Mouse (Mus musculus) heart, adult 18-20 months (tissue): ENCODE measurements around the gene Memo1. TPM values are rescaled to one million over a fixed set of nuclear protein-coding genes. Genes with fewer than 3 reads are reported as not detected.
"Not testable (repeated sequence)": the region's sequence is repeated elsewhere in the genome, so short reads cannot be mapped to it uniquely, and the experiment has no call there.

ENCODE experiments used
- DNase-seq, 2 experiments: peaks; one replicate each; pipeline ENCODE4 v3.0.0; 2021 to 2022; ENCODE audit warnings: mixed read lengths in 1 of 2
- total RNA-seq, 2 experiments: library from RNA; stranded (reverse); gene quantifications; 2 replicates each; pipeline ENCODE4 v1.2.3; 2021

Memo1 gene
- total RNA-seq, 2 experiments from 2014 or later, result 57.4 to 63.2 TPM

- DNase-seq, result peak in 1 of 2 experiments; percentile 15
Measured at GRCm38 (mm10) chr17:74262415-74262814, 32.9 kb downstream of the Memo1 start.

- DNase-seq, result peak; percentile 65 to 73
Measured at GRCm38 (mm10) chr17:74245284-74245683, 50.0 kb downstream of the Memo1 start.

GRCm38 (mm10) chr17:74242788-74243187 lies 52.5 kb downstream of the Memo1 start:
- DNase-seq, result no peak

- DNase-seq, result no peak
Measured at GRCm38 (mm10) chr17:74240322-74240721, 55.0 kb downstream of the Memo1 start.

GRCm38 (mm10) chr17:74228131-74228759 lies 67.1 kb downstream of the Memo1 start:
- DNase-seq, result no peak

- no peak for DNase-seq
Measured at GRCm38 (mm10) chr17:74217304-74217703, 78.0 kb downstream of the Memo1 start.

- DNase-seq, result not testable (repeated sequence)
Measured at GRCm38 (mm10) chr17:74212831-74213524, 82.3 kb downstream of the Memo1 start.

GRCm38 (mm10) chr17:74209143-74209908 lies 86.0 kb downstream of the Memo1 start:
- no peak for DNase-seq

- DNase-seq, result peak; percentile 45 to 76
Measured at GRCm38 (mm10) chr17:74195943-74196342, 99.4 kb downstream of the Memo1 start.

- peak; percentile 27 to 34 for DNase-seq
Measured at GRCm38 (mm10) chr17:74194755-74195154, 100.6 kb downstream of the Memo1 start.

GRCm38 (mm10) chr17:74193463-74193862 lies 101.9 kb downstream of the Memo1 start:
- peak in 1 of 2 experiments; percentile 20 for DNase-seq

- DNase-seq, result no peak
Measured at GRCm38 (mm10) chr17:74191446-74191845, 103.9 kb downstream of the Memo1 start.

- no peak for DNase-seq
Measured at GRCm38 (mm10) chr17:74186197-74186596, 109.1 kb downstream of the Memo1 start.

- no peak for DNase-seq
Measured at GRCm38 (mm10) chr17:74184739-74185138, 110.6 kb downstream of the Memo1 start.

- DNase-seq, result no peak
Measured at GRCm38 (mm10) chr17:74180889-74181288, 114.4 kb downstream of the Memo1 start.

- DNase-seq, result not testable (repeated sequence)
Measured at GRCm38 (mm10) chr17:74179640-74180039, 115.7 kb downstream of the Memo1 start.

- DNase-seq, result no peak
Measured at GRCm38 (mm10) chr17:74173726-74174125, 121.6 kb downstream of the Memo1 start.

GRCm38 (mm10) chr17:74172834-74173233 lies 122.5 kb downstream of the Memo1 start:
- no peak for DNase-seq

GRCm38 (mm10) chr17:74159443-74159894 lies 135.9 kb downstream of the Memo1 start:
- peak; percentile 49 to 72 for DNase-seq

- no peak for DNase-seq
Measured at GRCm38 (mm10) chr17:74158161-74158560, 137.2 kb downstream of the Memo1 start.
